ENCODE assay signal across 8 mouse cellular contexts in the genomic region with DNA sequence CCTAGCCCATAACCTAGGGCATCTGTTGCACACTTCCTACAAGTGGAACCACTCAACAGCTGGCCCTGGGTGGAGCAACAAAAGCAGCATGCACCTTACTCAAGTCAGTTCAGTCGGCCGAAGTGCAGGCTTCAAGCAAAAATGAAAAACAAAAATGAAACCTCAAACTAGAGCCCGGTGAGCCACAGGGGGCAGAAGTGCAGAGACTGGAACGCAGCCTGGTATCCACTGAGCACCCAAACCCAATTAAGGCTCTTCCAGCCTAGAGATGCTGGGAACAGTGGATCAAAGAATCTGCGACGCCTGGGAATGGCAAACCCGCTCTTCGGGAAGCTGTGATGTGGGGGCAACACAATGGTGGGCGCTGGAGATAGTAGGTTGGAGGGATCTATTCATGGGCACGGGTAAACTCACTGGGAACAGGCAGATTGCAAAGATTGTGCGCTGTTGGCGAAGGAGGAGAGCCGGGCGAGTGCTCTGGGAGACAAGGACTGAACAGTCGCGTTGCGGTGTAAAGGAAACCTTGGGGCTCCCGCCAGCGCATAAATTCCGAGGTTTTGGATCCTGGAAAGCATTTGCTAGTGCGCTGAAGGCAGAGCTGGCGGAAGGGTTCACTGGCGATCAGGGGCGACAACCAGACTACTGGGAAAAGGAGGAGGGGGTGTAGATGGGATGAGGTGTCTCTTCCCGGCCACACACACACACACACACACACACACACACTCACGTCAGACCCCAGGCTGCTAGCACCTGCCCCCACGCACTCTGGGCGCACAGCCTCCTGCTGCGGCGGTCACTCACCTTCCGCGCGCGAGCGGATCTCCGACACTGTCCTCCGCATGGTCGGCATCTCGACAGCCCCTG. TPM values are rescaled to one million over a fixed set of nuclear protein-coding genes. Genes with fewer than 3 reads are reported as not detected.
A peak's percentile ranks its signal among the peaks of the same experiment; 100 is the strongest.
DNase-seq lines count a peak whose midpoint lies in the region; ATAC-seq lines count a peak whose summit lies in the region.

No protein-coding gene starts in this region.

- H3K27me3 ChIP-seq in embryonic facial prominence, embryonic 14.5 days (replicated peaks; ENCODE audit: control insufficient read depth, insufficient read depth, low read length) = peaks cover 9% of the 10 kb centered on the region
- no peaks in the 10 kb centered on the region for H3K27me3 ChIP-seq in heart, embryonic 11.5 days (ENCODE audit: control insufficient read depth, insufficient read depth, low read length)
- no peaks in the 10 kb centered on the region for H3K27me3 ChIP-seq in kidney, embryonic 15.5 days
- H3K27me3 ChIP-seq in liver, embryonic 13.5 days = no peaks in the 10 kb centered on the region
- no peaks in the 10 kb centered on the region; the same call in 1 of the 2 replicates for H3K27me3 ChIP-seq in splenic B cell, adult 2 months (ENCODE audit: control insufficient read depth, insufficient read depth, low read length, poor library complexity, severe bottlenecking)

- peak overlapping the region; percentile 57 for H3K9ac ChIP-seq in embryonic facial prominence, embryonic 14.5 days (ENCODE audit: low read depth, low read length)
- peak overlapping the region; percentile 69 for H3K9ac ChIP-seq in heart, embryonic 11.5 days (ENCODE audit: low read depth, low read length)
- peak overlapping the region; percentile 67 for H3K9ac ChIP-seq in kidney, embryonic 15.5 days
- H3K9ac ChIP-seq in liver, embryonic 13.5 days = peak overlapping the region; percentile 93

- peak; percentile 78 for DNase-seq in CD4-positive helper T cell, adult 2 months (ENCODE audit: low read depth, low spot score)
- peak; percentile 43 for DNase-seq in adrenal gland, postnatal 25 days
- DNase-seq in embryonic facial prominence, embryonic 14.5 days (ENCODE audit: low spot score) = peak; percentile 56
- DNase-seq in liver, embryonic 13.5 days = peak; percentile 50
- DNase-seq in naive thymus-derived CD4-positive, alpha-beta T cell, adult 2 months (ENCODE audit: low read depth) = peak; percentile 79
- peak; percentile 77 for DNase-seq in splenic B cell, adult 2 months (ENCODE audit: low read depth, low spot score)

- H3K9me3 ChIP-seq in embryonic facial prominence, embryonic 14.5 days (ENCODE audit: control insufficient read depth, low read length) = no peaks in the 10 kb centered on the region
- H3K9me3 ChIP-seq in heart, embryonic 11.5 days (replicated peaks; ENCODE audit: control insufficient read depth, low read length) = no peaks in the 10 kb centered on the region
- H3K9me3 ChIP-seq in kidney, embryonic 15.5 days (replicated peaks) = no peaks in the 10 kb centered on the region
- H3K9me3 ChIP-seq in liver, embryonic 13.5 days (replicated peaks) = no peaks in the 10 kb centered on the region

- no peak overlapping the region for H3K27ac ChIP-seq in embryonic facial prominence, embryonic 14.5 days (replicated peaks; ENCODE audit: low read depth, low read length)
- H3K27ac ChIP-seq in heart, embryonic 11.5 days (ENCODE audit: low read depth, low read length) = peak overlapping the region; percentile 77; the same call in 1 of the 2 replicates
- peak overlapping the region; percentile 93 for H3K27ac ChIP-seq in kidney, embryonic 15.5 days
- peak overlapping the region; percentile 88 for H3K27ac ChIP-seq in liver, embryonic 13.5 days

- peaks cover 9% of the 10 kb centered on the region for H3K4me1 ChIP-seq in embryonic facial prominence, embryonic 14.5 days (ENCODE audit: control insufficient read depth, insufficient read depth, low read length)
- peaks cover 21% of the 10 kb centered on the region for H3K4me1 ChIP-seq in heart, embryonic 11.5 days (ENCODE audit: control insufficient read depth, insufficient read depth, low read length)
- peaks cover 43% of the 10 kb centered on the region for H3K4me1 ChIP-seq in kidney, embryonic 15.5 days
- peaks cover 66% of the 10 kb centered on the region for H3K4me1 ChIP-seq in liver, embryonic 13.5 days (replicated peaks)

- no peaks in the 10 kb centered on the region for H3K36me3 ChIP-seq in embryonic facial prominence, embryonic 14.5 days (ENCODE audit: control insufficient read depth, insufficient read depth, low read length)
- H3K36me3 ChIP-seq in heart, embryonic 11.5 days (ENCODE audit: control insufficient read depth, insufficient read depth, low read length) = no peaks in the 10 kb centered on the region
- H3K36me3 ChIP-seq in kidney, embryonic 15.5 days = no peaks in the 10 kb centered on the region
- H3K36me3 ChIP-seq in liver, embryonic 13.5 days = no peaks in the 10 kb centered on the region
- no peaks in the 10 kb centered on the region for H3K36me3 ChIP-seq in splenic B cell, adult 2 months (ENCODE audit: control insufficient read depth, insufficient read depth, low read length, poor library complexity, severe bottlenecking)

- peak overlapping the region; percentile 69 for H3K4me3 ChIP-seq in embryonic facial prominence, embryonic 14.5 days (ENCODE audit: low read depth, low read length)
- H3K4me3 ChIP-seq in heart, embryonic 11.5 days (ENCODE audit: low read depth, low read length) = peak overlapping the region; percentile 63
- H3K4me3 ChIP-seq in kidney, embryonic 15.5 days (replicated peaks) = peak overlapping the region; percentile 93
- peak overlapping the region; percentile 88 for H3K4me3 ChIP-seq in liver, embryonic 13.5 days (replicated peaks)

- H3K4me2 ChIP-seq in embryonic facial prominence, embryonic 14.5 days (ENCODE audit: low read depth, low read length) = peak overlapping the region; percentile 93
- H3K4me2 ChIP-seq in heart, embryonic 11.5 days = peak overlapping the region; percentile 72
- peak overlapping the region; percentile 89 for H3K4me2 ChIP-seq in kidney, embryonic 15.5 days
- H3K4me2 ChIP-seq in liver, embryonic 13.5 days = peak overlapping the region; percentile 96

- no peak for ATAC-seq in embryonic facial prominence, embryonic 14.5 days (ENCODE audit: low read depth)
- no peak; the same call in 1 of the 2 replicates for ATAC-seq in heart, embryonic 11.5 days (replicated peaks; ENCODE audit: insufficient number of reproducible peaks, low FRiP score, low TSS enrichment)
- ATAC-seq in kidney, embryonic 15.5 days (replicated peaks; ENCODE audit: low FRiP score) = no peak; the same call in 1 of the 2 replicates
- ATAC-seq in liver, embryonic 13.5 days (ENCODE audit: low read depth) = no peak

- WGBS in embryonic facial prominence, embryonic 14.5 days = under 1% methylated on average over 30 of the region's 39 CpGs
- WGBS in heart, embryonic 11.5 days (ENCODE audit: insufficient replicate concordance) = 2% methylated on average over 37 of the region's 39 CpGs
- WGBS in kidney, embryonic 15.5 days = under 1% methylated on average over 38 of the region's 39 CpGs
- WGBS in liver, embryonic 13.5 days (ENCODE audit: insufficient replicate concordance) = under 1% methylated on average over 37 of the region's 39 CpGs

RNA-seq across cellular contexts. Expression of a gene that starts 0.6 kb away (rescaled TPM):
- 11.8 and 16.8 TPM in 2 replicates for total RNA-seq in adrenal gland, postnatal 25 days (2021)
- polyA plus RNA-seq in embryonic facial prominence, embryonic 14.5 days (2014; fragmentation: Nextera tagmentation; extraction: Ambion mirVana) = 14.2 and 15.2 TPM in 2 replicates
- polyA plus RNA-seq in heart, embryonic 11.5 days (2014; fragmentation: Nextera tagmentation; extraction: Ambion mirVana) = 25.1 and 25.6 TPM in 2 replicates
- 11.5 and 12.3 TPM in 2 replicates for polyA plus RNA-seq in kidney, embryonic 15.5 days (2015; fragmentation: Nextera tagmentation; extraction: Ambion mirVana)
- polyA plus RNA-seq in liver, embryonic 13.5 days (2015; fragmentation: Nextera tagmentation; extraction: Ambion mirVana) = 45.2 and 47.2 TPM in 2 replicates
